Mouse (Mus musculus) heart, postnatal 0 days (tissue): ENCODE measurements around the gene Dnah17.

ENCODE experiments used
- CTCF ChIP-seq: IDR thresholded peaks from 2 replicates; pipeline ENCODE4 v1.5.1; 2016; ENCODE audit warnings: antibody characterized with exemption, control low read depth, low read depth
- EP300 ChIP-seq: IDR thresholded peaks from 2 replicates; pipeline ENCODE4 v1.6.1; 2016; ENCODE audit warnings: antibody characterized with exemption, low read depth

DNA sequence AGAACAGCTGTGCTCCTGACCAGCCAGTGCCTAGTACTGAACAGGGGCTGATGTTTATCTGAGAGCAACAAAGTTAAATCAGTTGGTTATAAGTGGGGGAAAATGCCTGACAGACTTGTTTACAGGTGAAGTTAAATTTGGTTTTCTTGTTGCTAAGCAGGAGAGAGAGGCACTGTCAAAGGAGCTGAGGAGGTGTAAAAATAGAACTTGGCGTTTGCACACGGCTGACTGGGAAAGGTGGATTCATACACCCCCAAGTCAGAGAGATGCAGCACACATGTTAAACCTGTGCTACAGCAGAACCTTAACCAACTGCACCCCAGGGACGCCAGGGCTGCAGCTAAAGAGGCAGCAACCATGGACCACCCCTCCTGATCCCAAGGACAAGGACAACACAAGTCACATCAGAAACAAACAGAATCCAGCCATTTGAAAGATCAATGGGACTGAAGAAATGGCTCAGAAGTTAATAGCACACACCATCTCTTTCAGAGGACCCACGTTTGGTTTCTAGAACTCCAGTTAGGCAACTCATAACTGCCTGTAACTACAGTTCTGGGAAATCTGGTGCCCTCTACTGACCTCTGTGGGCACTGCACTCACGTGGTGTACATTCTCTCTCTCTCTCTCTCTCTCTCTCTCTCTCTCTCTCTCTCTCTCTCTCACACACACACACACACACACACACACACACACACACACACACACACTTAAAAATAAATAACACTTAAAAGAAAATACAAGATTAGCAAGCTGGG lies 21.2 kb upstream of the Dnah17 start:
- TF ChIP-seq CTCF (peak; percentile 15; the same call in 1 of the 2 replicates), EP300 (no peak)
